Mouse (Mus musculus): ENCODE results near the gene Erv3. TPM values are rescaled to one million over a fixed set of nuclear protein-coding genes. Genes with fewer than 3 reads are reported as not detected.
A peak's percentile ranks its signal among the peaks of the same experiment; 100 is the strongest.
"Not testable (repeated sequence)": the region's sequence is repeated elsewhere in the genome, so short reads cannot be mapped to it uniquely, and the experiment has no call there.

Gene Erv3
- polyA plus RNA-seq, 1 experiment: not detected

GRCm38 (mm10) chr2:131847501-131848359, 11.8 kb downstream of the Erv3 start:
- H3K27me3 ChIP-seq (replicated peaks): peaks cover 13% of the 10 kb centered on the region
- no peaks in the 10 kb centered on the region for H3K36me3 ChIP-seq (replicated peaks; ENCODE audit: low read length)
- TF ChIP-seq GATA1 (IDR thresholded peaks at IDR 0.05; ENCODE audit: borderline replicate concordance, low read length) (no peak), FLI1 (IDR thresholded peaks at IDR 0.05; ENCODE audit: low read length) (no peak)
- H3K4me1 ChIP-seq: peaks cover 31% of the 10 kb centered on the region
- no peaks in the 10 kb centered on the region for H3K9me3 ChIP-seq
- H3K4me3 ChIP-seq (replicated peaks): peak overlapping the region; percentile 73

GRCm38 (mm10) chr2:131846811-131847210, 12.7 kb downstream of the Erv3 start:
- Histone ChIP-seq H3K4me1 (peaks cover 33% of the 10 kb centered on the region), H3K27me3 (replicated peaks) (peaks cover 12% of the 10 kb centered on the region)
- TF ChIP-seq FLI1 (IDR thresholded peaks at IDR 0.05; ENCODE audit: low read length) (no peak), GATA1 (IDR thresholded peaks at IDR 0.05; ENCODE audit: borderline replicate concordance, low read length) (no peak)

GRCm38 (mm10) chr2:131846132-131846710, 13.3 kb downstream of the Erv3 start:
- TF ChIP-seq GATA1 (IDR thresholded peaks at IDR 0.05; ENCODE audit: borderline replicate concordance, low read length) (no peak), FLI1 (IDR thresholded peaks at IDR 0.05; ENCODE audit: low read length) (no peak)
- Histone ChIP-seq H3K4me1 (peaks cover 29% of the 10 kb centered on the region), H3K27me3 (replicated peaks) (peaks cover 7% of the 10 kb centered on the region), H3K9me3 (no peaks in the 10 kb centered on the region), H3K36me3 (replicated peaks; ENCODE audit: low read length) (no peaks in the 10 kb centered on the region), H3K4me3 (replicated peaks) (no peak overlapping the region)

More at GRCm38 (mm10) chr2:131846811-131847210, 12.7 kb downstream of the Erv3 start:
- Histone ChIP-seq H3K36me3 (replicated peaks; ENCODE audit: low read length) (no peaks in the 10 kb centered on the region), H3K9me3 (no peaks in the 10 kb centered on the region), H3K4me3 (replicated peaks) (no peak overlapping the region)

- Histone ChIP-seq H3K4me3 (replicated peaks) (no peak overlapping the region), H3K27me3 (replicated peaks) (peaks cover 10% of the 10 kb centered on the region), H3K4me1 (peaks cover 32% of the 10 kb centered on the region), H3K36me3 (replicated peaks; ENCODE audit: low read length) (no peaks in the 10 kb centered on the region), H3K9me3 (no peaks in the 10 kb centered on the region)
- TF ChIP-seq GATA1 (IDR thresholded peaks at IDR 0.05; ENCODE audit: borderline replicate concordance, low read length): no peak
- no peak for TF ChIP-seq FLI1 (IDR thresholded peaks at IDR 0.05; ENCODE audit: low read length)
Observed at GRCm38 (mm10) chr2:131845671-131846070, 13.9 kb downstream of the Erv3 start.

- no peaks in the 10 kb centered on the region for H3K36me3 ChIP-seq (replicated peaks; ENCODE audit: low read length)
- H3K9me3 ChIP-seq: no peaks in the 10 kb centered on the region
- TF ChIP-seq FLI1 (IDR thresholded peaks at IDR 0.05; ENCODE audit: low read length) (no peak), GATA1 (IDR thresholded peaks at IDR 0.05; ENCODE audit: borderline replicate concordance, low read length) (no peak)
- peaks cover 26% of the 10 kb centered on the region for H3K27me3 ChIP-seq (replicated peaks)
- peaks cover 27% of the 10 kb centered on the region for H3K4me1 ChIP-seq
- H3K4me3 ChIP-seq (replicated peaks): no peak overlapping the region
Observed at GRCm38 (mm10) chr2:131842568-131842967, 17.0 kb downstream of the Erv3 start.

- Histone ChIP-seq H3K9me3 (no peaks in the 10 kb centered on the region), H3K4me3 (replicated peaks) (no peak overlapping the region), H3K36me3 (replicated peaks; ENCODE audit: low read length) (no peaks in the 10 kb centered on the region), H3K4me1 (peaks cover 14% of the 10 kb centered on the region), H3K27me3 (replicated peaks) (peaks cover 24% of the 10 kb centered on the region)
- no peak for TF ChIP-seq GATA1 (IDR thresholded peaks at IDR 0.05; ENCODE audit: borderline replicate concordance, low read length)
- TF ChIP-seq FLI1 (IDR thresholded peaks at IDR 0.05; ENCODE audit: low read length): no peak
Observed at GRCm38 (mm10) chr2:131841321-131841693, 18.2 kb downstream of the Erv3 start.

- TF ChIP-seq GATA1 (IDR thresholded peaks at IDR 0.05; ENCODE audit: borderline replicate concordance, low read length) (no peak), FLI1 (IDR thresholded peaks at IDR 0.05; ENCODE audit: low read length) (no peak)
- Histone ChIP-seq H3K36me3 (replicated peaks; ENCODE audit: low read length) (no peaks in the 10 kb centered on the region), H3K27me3 (replicated peaks) (peaks cover 20% of the 10 kb centered on the region), H3K4me1 (peaks cover 11% of the 10 kb centered on the region), H3K4me3 (replicated peaks) (no peak overlapping the region), H3K9me3 (no peaks in the 10 kb centered on the region)
Observed at GRCm38 (mm10) chr2:131840611-131841320, 18.8 kb downstream of the Erv3 start.

- peaks cover 6% of the 10 kb centered on the region; the same call in 1 of the 2 replicates for H3K9me3 ChIP-seq
- no peak for TF ChIP-seq FLI1 (IDR thresholded peaks at IDR 0.05; ENCODE audit: low read length)
- H3K4me3 ChIP-seq (replicated peaks): no peak overlapping the region
- no peaks in the 10 kb centered on the region for H3K4me1 ChIP-seq
- peaks cover 12% of the 10 kb centered on the region for H3K27me3 ChIP-seq (replicated peaks)
- H3K36me3 ChIP-seq (replicated peaks; ENCODE audit: low read length): no peaks in the 10 kb centered on the region
Observed at GRCm38 (mm10) chr2:131834296-131834695, 25.3 kb downstream of the Erv3 start.

GRCm38 (mm10) chr2:131831861-131832260, 27.7 kb downstream of the Erv3 start:
- Histone ChIP-seq H3K36me3 (replicated peaks; ENCODE audit: low read length) (no peaks in the 10 kb centered on the region), H3K27me3 (replicated peaks) (peaks cover 7% of the 10 kb centered on the region), H3K4me1 (peaks cover 5% of the 10 kb centered on the region), H3K9me3 (peaks cover 6% of the 10 kb centered on the region; the same call in 1 of the 2 replicates), H3K4me3 (replicated peaks) (no peak overlapping the region)
- TF ChIP-seq FLI1 (IDR thresholded peaks at IDR 0.05; ENCODE audit: low read length): no peak
- TF ChIP-seq GATA1 (IDR thresholded peaks at IDR 0.05; ENCODE audit: borderline replicate concordance, low read length): no peak

GRCm38 (mm10) chr2:131830945-131831344, 28.6 kb downstream of the Erv3 start:
- not testable (repeated sequence) for H3K27me3 ChIP-seq (replicated peaks); H3K4me3 ChIP-seq (replicated peaks); H3K9me3 ChIP-seq; H3K36me3 ChIP-seq (replicated peaks; ENCODE audit: low read length)
- H3K4me1 ChIP-seq: peaks cover 14% of the 10 kb centered on the region
